Mouse (Mus musculus) cortical plate, adult 2 months (tissue): ENCODE measurements at regions not wholly inside any gene's neighbourhood (a gene's known extent, or its start where the extent isn't known, plus 50 kb on each side); places are given as distances from the start of the nearest gene placed in this dataset.

Source experiments
- CTCF ChIP-seq: fragments of 200-500 bp; IDR thresholded peaks from 2 replicates; pipeline ENCODE4 v1.5.1; 2011; ENCODE audit warnings: mild to moderate bottlenecking, control low read depth, low read length; ENCODE audit not compliant: insufficient read depth; ENCODE audit errors: extremely low read depth
- POLR2A ChIP-seq: fragments of 200-500 bp; IDR thresholded peaks from 2 replicates; pipeline ENCODE4 v1.6.1; 2011; ENCODE audit warnings: mild to moderate bottlenecking, low read length, control low read depth; ENCODE audit not compliant: insufficient read depth; ENCODE audit errors: extremely low read depth

DNA sequence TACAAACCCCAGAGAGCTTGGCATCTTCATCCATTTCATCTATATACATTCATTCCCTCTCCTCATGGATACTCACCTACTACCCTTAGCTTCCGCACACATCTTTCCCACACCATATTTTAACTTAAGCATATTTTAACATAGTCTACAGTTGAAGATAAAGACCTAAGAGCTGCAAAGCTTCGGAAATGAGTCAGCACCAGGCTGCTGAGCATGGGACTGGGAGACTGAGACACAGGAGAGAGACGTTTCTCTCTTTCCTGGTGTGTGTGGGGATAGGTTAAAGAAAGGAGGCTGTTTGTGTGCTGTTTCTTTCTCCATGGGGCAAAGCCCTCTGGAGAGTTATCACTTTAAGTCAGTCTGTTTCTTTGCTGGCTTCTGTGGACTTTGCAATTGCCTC lies 264.3 kb downstream of the Sorl1 start:
- no peak for TF ChIP-seq CTCF
- TF ChIP-seq POLR2A = no peak
